Mouse (Mus musculus) layer of hippocampus, postnatal 14 days (tissue): Measurements from ENCODE around the gene Nip7. TPM values are rescaled to one million over a fixed set of nuclear protein-coding genes. Genes with fewer than 3 reads are reported as not detected.
"Not testable (repeated sequence)": the region's sequence is repeated elsewhere in the genome, so short reads cannot be mapped to it uniquely, and the experiment has no call there.

Experiments used
- DNase-seq, 2 experiments: peaks; one replicate each; pipeline ENCODE4 v3.0.0; 2021 to 2022; ENCODE audit warnings: low spot score in 2 of 2, mixed read lengths in 1 of 2
- long read RNA-seq, 2 experiments: library from polyadenylated mRNA; stranded (forward); transcript quantifications; one replicate each; pipeline ENCODE4 v2.0.0; 2021
- total RNA-seq, 2 experiments: library from RNA; stranded (reverse); gene quantifications; 2 replicates each; pipeline ENCODE4 v1.2.3; 2021

Gene Nip7
- 10 to 100 TPM; 46.1 to 49.3 TPM for total RNA-seq
- long read RNA-seq, experiment 1, transcript Nip7-201 (5 exons, 3,036 nt) = major isoform, 12 of 13 reads
- long read RNA-seq, experiment 1, partial matches to known transcripts = 0 of 13 reads
- long read RNA-seq, experiment 1, other reads (novel, unspliced or antisense) = 1 of 13 reads
- long read RNA-seq, experiment 2, transcript Nip7-201 (5 exons, 3,036 nt) = major isoform, 25 of 28 reads
- long read RNA-seq, experiment 2, partial matches to known transcripts = 0 of 28 reads
- long read RNA-seq, experiment 2, other reads (novel, unspliced or antisense) = 3 of 28 reads

GRCm38 (mm10) chr8:107056076-107056972 is at the start of gene Nip7, which contains the start of gene Cog8:
Gene Nip7 (plus strand): TSS chr8:107056877.
Gene Cog8 (minus strand): TSS chr8:107056689.
- peak; percentile 92 to 98 for DNase-seq

- DNase-seq = no peak
These were observed 48.9 kb upstream of the Nip7 start for GRCm38 (mm10) chr8:107007795-107008194.

- DNase-seq = no peak
These were observed 44.0 kb upstream of the Nip7 start for GRCm38 (mm10) chr8:107012666-107013065.

- no peak for DNase-seq
These were observed 41.8 kb upstream of the Nip7 start for GRCm38 (mm10) chr8:107014915-107015314.

GRCm38 (mm10) chr8:107023479-107023878 is 33.2 kb upstream of the Nip7 start:
- no peak for DNase-seq

- no peak for DNase-seq
These were observed 27.4 kb upstream of the Nip7 start for GRCm38 (mm10) chr8:107029310-107029709.

- no peak for DNase-seq
These were observed 26.6 kb upstream of the Nip7 start for GRCm38 (mm10) chr8:107030058-107030457.

GRCm38 (mm10) chr8:107030650-107031576 is 25.8 kb upstream of the Nip7 start, which contains the start of gene Vps4a:
Gene Vps4a (plus strand): TSS chr8:107031222.
- DNase-seq = peak; percentile 96

GRCm38 (mm10) chr8:107031577-107032090 is 25.0 kb upstream of the Nip7 start:
- DNase-seq = no peak

GRCm38 (mm10) chr8:107033609-107034008 is 23.1 kb upstream of the Nip7 start:
- DNase-seq = not testable (repeated sequence)

- DNase-seq = no peak
These were observed 21.0 kb upstream of the Nip7 start for GRCm38 (mm10) chr8:107035641-107036040.

- no peak for DNase-seq
These were observed 20.1 kb upstream of the Nip7 start for GRCm38 (mm10) chr8:107036626-107037025.

GRCm38 (mm10) chr8:107040632-107041031 is 16.0 kb upstream of the Nip7 start:
- DNase-seq = no peak

- DNase-seq = no peak
These were observed 11.2 kb upstream of the Nip7 start for GRCm38 (mm10) chr8:107045478-107045877.

- no peak for DNase-seq
These were observed 9.7 kb upstream of the Nip7 start for GRCm38 (mm10) chr8:107046976-107047375.

- DNase-seq = peak; percentile 85 to 88
These were observed 8.4 kb upstream of the Nip7 start, which contains the start of gene Pdf for GRCm38 (mm10) chr8:107048061-107048941. Gene Pdf (minus strand): TSS chr8:107048614.

- no peak for DNase-seq
These were observed 7.2 kb upstream of the Nip7 start for GRCm38 (mm10) chr8:107049480-107049879.

- DNase-seq = no peak
These were observed 4.6 kb upstream of the Nip7 start for GRCm38 (mm10) chr8:107052046-107052445.

GRCm38 (mm10) chr8:107056973-107057369 is 294 bp downstream of the Nip7 start:
- peak in 1 of 2 experiments; percentile 39 for DNase-seq

GRCm38 (mm10) chr8:107062613-107063012 is 5.9 kb downstream of the Nip7 start:
- no peak for DNase-seq
